Mouse (Mus musculus) spleen, adult 18-20 months (tissue): ENCODE results near the gene Kcnj1.

ENCODE experiments used
- DNase-seq, 2 experiments: peaks; one replicate each; pipeline ENCODE4 v3.0.0; 2022; ENCODE audit warnings: mixed read lengths in 2 of 2

The Kcnj1 gene

DNA sequence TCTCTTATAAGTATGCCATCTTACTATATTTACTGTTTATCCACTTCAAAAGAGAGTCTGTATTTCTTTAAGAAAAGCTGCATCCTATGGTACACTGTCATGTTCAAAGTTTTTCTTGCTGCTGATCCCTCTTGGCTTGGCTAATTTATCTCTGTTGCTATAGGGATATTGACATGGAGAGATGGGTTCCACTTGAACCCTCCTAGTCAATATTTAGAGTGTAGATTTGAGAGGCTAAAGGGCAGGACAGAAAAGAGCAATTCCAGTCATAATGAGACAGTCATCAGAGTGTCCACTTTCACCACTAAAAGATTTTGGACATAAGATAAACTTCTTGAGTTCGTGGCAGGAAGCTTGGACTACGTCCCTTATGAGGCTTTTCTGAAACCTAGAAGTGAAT is 27.9 kb downstream of the Kcnj1 start:
- DNase-seq, result no peak

DNA sequence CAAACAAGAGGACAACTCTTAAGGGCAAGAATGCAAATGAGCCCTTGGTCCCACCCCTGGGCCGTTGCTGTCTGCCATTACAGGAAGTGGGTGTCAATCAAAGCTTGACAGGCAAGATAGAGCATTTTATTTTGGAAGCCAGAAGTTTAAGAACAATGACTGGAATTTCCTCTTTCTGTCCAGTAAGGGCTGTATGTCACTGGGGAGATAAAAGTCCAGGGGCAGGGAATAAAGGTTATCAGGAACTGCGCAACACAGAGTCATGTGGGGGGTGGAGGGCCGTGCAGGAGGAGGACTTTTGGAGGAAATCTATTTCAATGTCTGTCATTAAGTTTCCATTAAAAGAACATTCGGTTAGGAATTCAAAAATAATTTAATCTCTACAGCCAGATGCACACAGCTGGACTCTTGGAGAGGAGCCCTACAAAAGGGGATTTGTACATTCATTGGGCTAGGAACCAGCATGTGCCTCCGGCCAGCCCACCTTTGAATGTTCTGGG is 28.4 kb downstream of the Kcnj1 start:
- no peak for DNase-seq

DNA sequence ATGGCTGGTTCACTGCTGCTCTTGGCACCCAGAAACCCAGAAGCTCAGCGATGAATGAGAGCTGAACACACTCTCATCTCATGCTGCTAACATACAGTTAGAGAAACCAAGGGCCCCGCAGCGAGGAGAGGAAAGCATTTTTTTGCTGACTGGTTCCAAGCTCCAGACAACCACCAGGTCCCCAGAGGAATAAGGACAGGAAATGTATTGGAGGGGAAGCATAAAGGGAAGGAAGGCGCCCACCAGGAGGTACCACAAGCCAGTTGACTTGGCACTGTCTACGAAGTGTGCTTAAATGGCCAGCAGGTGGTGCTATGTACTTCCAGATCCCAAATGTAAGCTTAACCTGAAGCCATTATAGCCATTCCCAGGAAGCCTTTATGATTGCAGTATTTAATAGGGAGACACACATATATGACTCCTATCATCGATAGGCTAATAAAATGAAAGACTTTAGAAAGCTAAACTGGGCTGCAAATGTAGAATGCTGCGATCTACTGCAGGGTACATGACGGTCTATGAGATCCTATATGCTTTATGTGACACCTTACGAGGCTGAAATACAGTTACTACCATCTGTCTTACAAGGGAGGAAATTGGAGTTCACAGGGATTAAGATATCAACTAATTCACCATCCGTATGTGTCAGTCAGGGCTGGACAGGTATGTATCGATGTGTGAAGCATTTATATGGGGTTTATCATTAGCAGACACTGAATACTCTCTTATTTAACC is 33.1 kb downstream of the Kcnj1 start:
- peak; percentile 38 to 66 for DNase-seq

DNA sequence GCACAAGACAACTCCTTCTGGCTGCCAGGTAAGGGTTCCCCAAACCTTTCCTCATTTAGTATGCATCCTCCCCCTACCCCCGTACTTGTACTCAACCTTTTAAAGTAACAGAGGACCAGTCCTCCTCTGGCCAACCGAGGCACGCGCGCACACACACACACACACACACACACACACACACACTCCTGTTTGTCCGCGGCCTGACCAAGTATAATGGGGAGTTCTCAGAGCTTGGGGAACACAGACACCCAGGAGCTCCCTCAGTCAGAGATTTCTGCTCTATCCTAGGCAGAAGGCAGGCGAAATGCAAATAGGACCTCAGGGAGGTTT is 36.4 kb downstream of the Kcnj1 start:
- DNase-seq, result no peak

DNA sequence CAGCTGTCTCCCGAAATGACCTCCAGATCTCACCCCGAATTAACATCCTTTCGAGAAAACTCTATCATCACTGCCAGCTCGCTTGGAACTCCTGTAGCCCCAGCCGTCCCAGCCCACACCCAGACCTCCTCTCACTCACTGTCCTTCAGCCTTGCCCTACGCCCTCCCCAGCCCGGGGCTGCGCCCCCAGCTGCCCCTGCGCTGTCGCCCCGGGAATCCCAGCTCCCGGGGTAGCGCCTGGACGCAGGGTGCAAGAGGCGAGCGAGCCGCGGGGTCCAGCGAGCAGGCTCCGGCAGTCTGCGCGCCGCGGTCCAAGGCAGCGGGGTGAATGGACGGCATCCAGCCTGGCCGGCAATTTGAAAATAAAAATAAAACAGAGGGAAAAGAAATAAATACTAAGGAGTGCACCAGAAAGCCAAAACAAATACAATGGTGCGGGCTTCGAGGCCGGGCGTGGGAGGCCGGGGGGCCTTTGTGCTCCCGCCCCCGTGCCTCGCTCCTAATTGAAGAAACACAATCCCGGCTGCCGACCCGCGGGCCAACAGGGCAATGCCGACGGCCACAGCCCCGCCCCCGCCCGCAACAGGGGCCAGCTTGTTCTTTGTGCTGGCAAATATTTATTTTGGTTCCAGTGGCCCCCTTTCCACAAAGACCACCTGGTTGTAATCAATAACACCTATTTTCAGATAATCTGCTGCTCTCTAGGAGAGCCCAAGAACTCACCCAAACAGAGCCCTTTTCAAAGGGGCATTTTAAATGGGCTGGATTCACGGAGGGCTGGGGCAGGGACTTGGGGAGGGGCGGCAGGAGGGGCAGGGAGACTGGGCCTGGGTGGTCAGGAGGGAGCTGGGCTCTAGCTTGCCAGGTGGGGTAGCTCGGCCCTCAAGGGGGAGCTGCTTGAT is 37.0 kb downstream of the Kcnj1 start:
- DNase-seq, result no peak

DNA sequence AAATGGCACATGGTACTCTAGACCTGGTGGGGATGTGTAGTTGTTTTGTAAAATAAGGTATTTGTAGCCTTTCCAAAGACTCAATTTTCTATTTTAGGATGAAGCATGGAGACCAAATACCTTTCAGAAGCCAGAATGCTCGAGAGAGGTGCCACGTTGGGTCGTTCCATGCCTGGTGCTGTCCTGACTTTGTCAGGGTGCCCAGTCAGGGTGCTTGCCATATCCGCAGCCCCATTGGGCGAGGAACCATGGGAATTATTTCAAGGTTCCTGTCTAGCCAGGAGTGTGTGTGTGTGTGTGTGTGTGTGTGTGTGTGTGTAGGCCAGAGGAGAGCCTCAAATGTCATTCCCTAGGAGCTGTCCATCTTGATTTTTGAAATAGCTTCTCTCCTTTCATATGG is 38.4 kb downstream of the Kcnj1 start:
- DNase-seq, result no peak

DNA sequence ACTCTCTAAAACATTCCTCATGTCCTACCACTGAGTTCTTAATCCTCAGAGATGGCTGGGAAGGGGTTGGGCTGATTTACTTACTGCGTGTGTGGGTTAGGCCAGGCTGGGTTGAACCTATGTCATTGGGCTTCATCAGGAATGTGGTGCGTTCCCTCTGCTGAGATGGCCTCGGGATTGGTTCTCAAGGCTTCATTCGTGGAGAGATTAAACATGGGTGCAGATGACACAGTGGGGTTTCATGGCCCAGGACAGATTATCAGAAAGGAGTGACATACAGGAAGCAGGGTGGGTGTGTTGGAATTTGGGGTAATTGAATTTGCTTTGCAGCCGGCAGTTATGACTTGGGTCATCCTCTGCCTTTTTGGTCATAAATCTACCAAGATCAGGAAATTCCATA is 39.2 kb downstream of the Kcnj1 start:
- no peak for DNase-seq

DNA sequence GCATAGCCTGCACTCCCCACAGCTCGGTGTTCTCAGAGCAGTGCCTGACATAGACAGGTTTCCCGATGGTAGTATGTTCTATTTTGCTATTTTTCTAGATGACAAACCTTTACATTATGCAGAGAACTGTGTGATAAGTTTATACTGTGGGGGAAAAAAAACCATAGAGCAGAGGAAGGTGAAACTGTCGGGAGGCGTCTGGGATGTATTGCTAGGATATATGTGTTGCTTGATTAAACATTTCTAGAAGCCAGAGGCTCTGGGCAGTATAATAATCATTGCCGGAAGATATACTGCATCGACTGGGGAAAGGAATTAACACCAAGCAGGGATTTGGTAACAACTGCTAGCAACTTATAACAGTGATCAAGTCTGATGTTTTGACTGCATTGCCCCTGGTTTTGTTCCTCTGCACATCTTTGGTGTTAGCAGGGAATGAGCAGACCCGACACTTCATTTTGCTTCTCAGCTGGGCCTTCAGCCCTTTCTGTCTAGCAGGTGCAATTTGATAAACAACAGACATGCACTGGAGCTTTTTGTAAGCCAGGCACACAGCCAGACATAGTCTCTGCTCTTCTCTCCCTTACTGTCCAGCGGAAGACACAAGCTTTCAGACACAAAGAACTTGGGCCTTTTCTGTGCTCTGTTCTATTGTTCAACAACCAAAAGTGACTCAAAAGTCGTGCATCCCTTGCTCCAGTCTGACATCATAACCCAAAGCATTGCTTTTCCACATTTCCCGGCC is 40.7 kb downstream of the Kcnj1 start:
- DNase-seq, result no peak

DNA sequence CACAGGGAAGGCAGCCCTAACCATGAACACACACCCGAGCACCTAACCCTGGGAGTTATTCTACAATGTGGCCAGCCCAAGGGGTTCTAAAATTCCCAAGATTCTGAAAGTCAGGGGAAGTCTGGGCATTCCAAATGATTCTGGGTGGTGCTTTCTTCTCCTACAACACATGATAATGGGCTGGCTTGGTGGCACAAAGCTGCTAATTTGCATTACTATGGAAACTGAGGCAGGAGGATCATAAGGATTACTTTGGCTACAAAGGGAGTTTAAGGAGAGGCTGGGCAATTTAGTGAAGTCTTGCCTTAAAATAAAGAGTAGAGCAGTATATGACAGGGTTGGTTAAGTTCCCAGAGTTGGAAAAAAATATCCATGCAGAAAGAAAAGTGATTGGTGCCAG is 42.7 kb downstream of the Kcnj1 start:
- DNase-seq, result no peak

DNA sequence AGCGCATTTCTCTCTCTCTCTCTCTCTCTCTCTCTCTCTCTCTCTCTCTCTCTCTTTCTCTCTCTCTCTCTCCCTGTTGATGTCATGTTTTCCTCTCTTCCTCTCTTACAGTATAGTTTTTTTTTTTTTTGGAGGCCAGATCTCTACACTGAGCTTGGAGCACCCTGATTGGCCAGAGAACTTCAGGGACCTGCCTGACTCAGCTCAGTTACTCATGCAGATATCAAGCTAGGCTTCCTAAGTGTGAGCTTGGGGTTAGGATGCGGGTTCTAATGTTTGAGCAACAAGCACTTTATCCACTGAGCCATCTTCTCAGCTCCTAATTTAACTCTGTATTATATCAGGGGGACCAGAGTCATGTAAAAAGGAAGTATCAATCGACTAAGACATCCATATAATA is 43.7 kb downstream of the Kcnj1 start:
- no peak for DNase-seq

DNA sequence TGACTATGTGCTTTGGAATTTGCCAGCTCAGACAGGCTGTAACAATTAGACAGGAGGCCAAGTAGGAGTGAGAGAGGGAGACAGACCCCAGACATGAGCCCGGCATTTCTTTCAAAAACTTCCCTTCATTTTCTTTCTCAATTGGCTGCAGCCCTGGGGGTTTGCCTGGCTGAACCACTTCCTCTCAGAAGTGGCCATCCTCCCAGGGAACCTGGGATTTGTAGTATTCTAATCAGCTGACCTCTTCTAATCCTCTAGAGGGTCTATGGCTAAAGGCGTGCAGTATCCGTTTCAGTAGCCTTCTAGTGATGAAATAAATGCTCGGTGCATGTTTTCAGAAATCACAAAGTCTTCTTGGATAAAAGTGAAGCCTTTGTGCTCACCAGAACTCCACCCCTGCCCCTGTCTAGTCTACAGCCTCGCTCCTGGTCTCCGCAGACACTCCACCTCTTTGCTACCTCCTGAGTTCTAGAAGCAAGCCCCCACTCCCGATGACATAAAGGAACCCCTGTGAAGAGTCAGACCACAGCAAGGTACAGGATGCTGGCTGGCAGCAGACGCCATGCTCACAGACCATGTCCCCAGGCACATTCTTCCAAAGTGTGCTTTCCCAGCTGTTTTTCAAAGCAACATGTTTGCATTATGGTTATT is 45.3 kb downstream of the Kcnj1 start:
- DNase-seq, result no peak

DNA sequence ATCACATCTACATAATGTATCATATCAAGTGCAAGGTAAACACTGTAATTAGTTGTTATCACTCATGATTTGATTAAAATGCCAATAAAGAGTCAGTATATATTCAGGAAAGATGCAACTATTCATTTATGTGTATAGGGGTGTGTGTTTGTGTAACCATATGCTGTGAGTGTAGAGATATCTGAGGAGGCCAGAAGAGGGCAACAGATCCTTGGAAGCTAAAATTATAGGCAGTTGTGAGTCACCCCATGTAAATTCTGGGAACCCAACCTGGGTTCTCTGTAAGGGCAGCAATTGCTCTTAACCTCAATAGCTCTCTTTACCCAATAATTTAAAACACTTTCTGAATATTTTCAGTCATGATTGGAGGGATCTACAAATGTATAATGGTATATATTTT is 48.4 kb downstream of the Kcnj1 start:
- no peak for DNase-seq

DNA sequence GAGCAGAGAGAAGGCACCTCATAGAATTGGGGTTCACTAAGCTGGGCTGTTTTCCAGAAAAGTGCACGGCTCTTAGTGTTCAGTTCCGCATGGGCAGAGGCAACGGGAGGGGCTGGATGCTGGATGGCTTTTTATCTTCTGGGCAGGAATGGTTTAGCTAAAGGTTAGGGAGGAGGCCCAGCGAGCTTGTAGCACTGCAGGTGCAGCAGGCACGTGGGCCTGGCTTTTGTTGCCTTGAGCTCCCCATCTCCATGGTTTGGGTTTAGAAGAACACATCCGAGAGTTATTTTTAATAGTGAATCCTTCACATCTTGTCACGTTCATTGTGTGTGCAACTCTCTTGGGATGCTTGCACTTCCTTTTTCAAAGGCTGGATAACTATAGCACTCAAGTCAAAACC is 53.0 kb downstream of the Kcnj1 start:
- DNase-seq, result no peak

DNA sequence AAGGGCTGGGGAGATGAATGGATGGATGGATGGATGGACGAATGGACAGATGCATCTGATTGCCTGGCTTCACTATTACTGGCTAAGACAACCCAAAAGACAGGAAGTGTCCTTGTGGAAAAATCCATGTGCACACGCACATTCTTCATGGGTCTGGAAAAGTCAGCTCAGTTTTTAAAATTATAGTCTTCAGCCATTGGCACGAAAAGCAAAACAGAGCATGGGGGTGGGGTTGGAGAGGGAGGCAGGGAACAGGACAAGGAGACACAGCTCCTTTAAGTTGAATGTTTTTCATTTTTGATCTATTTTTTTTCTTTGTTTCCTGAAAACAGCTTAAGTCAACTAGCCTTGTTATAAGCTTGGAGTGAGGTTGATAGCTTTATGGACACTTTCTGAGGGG is 58.8 kb downstream of the Kcnj1 start:
- DNase-seq, result no peak

DNA sequence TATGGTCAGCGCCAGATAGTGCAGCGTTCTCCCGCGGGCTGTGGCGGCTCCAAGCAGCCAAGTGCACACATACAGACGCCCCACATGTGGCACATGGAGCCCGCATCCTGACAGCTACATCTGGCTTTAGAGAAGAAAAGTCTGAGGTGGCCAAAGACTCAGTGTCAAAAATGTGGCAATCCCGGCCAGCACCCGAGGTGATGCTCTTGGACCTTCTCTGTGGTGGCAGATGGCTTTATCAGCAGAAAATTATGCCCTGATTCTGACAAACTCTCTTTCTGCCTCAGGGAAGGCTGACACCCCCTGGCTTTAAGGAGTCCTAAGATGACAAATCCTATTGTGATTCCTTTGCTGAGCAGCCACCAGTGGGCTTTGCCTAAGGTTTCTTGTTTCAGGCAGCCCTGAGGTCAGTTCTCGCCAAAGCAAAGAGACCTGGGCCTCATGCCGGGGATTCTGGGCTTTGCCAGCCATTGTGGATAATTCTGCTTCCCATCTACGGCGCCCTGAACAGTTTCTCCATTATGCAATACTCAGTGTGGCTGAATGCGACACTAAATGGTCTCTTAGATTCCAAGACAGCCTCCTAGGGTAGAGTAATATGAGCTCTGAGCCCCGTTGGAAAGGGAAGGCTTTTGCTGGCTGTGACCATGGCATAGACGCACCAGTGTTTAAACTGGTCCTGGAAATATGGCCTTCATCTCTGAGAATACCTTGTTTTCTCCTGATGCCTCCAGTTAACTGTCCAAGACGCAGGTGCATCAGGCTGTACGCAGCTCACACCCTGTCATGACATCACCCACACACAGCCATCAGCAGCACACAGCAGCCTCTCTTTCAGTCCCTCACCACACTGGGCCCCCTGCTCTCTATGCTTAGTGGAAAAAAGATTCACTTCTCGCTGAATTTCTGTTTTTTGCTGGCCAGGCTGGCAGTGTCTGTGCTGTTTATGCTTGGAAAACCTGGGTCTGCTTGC is 62.2 kb downstream of the Kcnj1 start:
- no peak for DNase-seq

DNA sequence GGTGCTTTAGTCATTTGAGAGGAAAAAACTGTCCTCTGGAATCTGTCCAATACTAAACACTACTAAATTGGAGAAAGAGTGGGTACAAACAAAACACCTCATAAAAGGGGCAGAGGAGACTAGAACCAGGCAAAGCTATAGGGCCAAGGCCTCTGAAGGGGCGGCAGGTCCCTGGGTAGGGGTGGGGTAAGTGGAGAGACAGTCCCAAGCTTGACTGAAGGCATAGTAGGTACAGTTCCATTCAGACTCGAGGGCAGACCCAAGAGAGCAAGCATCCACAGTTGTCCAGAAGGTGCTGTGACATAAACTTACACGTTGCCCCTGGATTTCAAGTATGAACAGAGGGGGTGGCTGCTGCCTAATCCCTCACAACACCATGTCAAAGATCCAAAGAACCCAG is 70.8 kb downstream of the Kcnj1 start:
- no peak for DNase-seq

DNA sequence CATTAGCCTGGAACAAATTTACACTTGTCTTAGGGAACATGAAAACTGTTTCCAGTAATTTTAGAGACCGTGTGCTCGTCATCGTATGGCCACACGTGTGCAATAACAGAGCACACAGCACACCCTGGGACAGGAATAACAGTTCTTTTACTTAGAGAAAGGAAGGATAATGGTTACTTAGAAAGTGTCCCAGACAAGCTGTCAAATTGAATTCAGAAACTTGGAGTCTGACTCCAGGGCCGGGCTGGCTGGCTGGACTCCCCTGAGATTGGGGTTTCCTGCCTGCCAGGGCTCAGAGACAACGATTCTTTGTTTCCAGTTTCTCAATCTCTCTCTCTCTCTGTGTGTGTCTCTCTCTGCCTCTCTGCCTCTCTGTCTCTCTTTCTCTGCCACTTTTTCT is 71.5 kb downstream of the Kcnj1 start:
- DNase-seq, result no peak

DNA sequence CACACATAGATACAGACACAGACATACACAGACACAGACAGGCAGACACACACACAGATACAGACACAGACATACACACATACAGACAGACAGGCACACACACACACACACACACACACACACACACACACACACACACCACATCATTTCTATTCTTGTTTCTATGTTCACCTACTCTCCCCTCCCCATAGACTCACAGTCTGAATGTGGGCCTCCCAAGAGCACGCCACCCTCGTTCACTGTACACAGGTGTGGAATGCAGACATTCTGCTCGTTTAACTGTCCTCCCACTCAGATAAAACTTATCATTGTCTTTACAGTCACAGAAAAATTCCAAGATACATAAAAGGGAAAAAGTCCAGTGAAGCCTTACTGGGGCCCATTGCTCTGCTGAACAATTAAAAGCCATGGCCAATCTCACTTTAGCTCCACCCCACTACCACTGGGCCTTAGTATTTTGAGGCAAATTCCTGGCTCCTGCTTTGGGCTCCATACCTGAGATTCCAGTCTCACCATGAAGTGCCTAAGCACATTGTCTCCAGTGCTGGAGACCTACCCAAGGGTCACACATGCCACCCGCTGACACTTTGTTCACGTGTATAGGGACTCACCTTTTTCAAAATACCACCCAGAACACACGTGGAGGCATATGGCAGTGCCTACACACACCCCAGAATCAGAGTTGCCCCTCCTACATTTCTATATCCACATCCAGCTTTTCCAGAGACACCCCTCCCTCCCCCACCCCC is 72.3 kb downstream of the Kcnj1 start:
- DNase-seq, result no peak

DNA sequence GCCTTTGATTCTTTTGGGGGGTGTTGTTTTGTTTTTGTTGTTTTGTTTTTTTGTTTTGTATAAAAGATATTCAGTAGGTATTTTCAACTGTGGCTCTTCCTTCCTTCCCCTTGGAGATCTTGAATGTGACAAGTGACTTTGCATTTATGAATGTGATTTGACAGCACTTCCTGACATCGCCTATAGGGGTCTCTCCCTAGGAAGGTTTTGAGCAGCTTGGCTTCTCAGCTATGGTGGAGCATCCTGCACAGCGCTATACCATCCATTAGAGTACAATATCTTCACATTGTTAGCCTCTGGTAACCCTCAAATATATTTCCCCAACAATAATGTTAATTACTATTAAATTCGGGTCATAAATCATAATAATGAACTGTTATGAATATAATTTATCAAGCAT is 73.5 kb downstream of the Kcnj1 start:
- peak in 1 of 2 experiments; percentile 51 for DNase-seq

DNA sequence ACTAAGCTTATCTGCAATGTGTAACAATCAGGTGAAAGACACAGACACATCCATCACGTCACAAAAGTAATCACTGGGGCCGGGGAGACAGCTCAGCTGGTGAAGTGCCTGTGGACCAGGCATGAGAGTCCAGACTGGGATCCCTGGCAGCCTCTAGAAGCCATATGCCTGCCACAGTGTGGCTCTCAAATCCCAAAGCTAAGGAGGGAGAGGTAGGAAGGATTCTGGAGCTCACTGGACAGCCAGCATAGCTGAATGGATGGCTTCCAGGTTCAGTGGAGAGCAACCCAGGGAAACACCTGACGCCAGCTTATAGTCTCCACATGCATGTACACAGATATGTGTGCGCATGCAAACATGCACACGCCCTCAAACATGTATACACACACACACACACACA is 76.5 kb downstream of the Kcnj1 start:
- DNase-seq, result no peak
